Mouse (Mus musculus) CD4-positive, CD25-positive, alpha-beta regulatory T cell, adult 2 months (primary cell): ENCODE results near the gene Btbd7.

Experiments used
- DNase-seq: peaks from one replicate; pipeline ENCODE4 v3.0.0-alpha.2; 2012; ENCODE audit warnings: low read depth, low spot score

Gene Btbd7

DNA sequence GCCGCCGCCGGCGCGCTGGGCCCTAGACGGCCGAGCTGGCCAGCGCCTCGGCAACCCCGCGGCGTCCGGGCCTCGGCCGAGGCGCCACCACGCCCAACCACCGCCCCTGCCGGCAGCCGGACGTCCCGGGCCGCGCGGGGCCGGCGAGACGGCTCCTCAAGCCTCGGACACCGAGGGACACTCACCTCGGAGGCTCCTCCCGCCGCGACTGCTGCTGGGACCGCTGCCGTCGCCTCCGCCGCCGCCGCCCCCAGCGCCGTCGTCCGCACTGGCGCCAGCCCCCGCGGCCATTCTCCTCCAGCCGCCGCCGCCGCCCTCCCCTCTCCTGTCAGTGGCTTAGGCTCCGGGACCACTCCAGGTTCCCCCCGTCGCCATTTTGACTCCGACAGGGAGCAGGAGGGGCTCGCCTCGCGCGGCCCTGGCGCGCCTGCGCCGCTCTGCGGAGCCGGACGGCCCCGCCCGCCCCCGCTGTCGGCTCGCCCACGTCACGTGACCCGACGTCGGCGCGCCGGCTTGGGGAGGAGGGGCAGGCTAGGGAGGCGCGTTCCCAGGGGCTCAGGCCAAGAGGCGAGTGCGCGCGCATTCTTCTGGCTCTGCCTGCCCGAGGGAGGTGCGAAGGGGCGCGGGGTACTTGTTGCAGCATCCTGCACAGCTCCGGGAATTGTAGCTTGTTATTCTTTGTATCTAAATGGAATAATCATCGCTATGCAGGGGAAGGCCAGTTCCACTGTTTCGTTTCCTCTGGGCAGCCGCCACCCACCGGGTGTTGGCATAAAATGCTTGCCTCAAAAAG is at the start of gene Btbd7:
Gene Btbd7 (minus strand): TSS at position 441 of the 793 bp plus-strand sequence.
- peak; percentile 98 for DNase-seq

- DNase-seq = no peak
These were observed 37.8 kb upstream of the Btbd7 start for GRCm38 (mm10) chr12:102916073-102916472.

DNA sequence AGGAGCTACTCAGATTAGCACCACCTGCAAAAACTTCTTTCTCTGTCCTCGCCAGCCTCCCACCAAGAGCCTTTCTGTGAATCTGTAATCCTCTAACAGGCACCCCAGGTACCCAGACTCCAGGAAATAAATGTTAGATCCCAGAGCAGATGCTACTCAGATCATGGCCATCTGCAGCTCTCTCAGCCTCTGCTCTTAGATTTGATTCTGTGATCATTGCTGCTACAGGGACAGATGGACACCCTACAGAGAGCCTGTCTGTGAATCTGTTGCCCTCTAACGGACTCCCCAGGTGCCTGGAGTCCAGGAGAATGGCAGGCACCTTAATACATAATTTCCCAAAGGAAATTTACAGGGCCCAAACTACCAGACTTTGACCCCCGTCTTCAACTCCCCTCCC is 29.9 kb upstream of the Btbd7 start:
- DNase-seq = no peak

- no peak for DNase-seq
These were observed 20.8 kb upstream of the Btbd7 start, which contains the start of gene Cox8c for GRCm38 (mm10) chr12:102899091-102899490. Gene Cox8c (plus strand): TSS chr12:102899316.

DNA sequence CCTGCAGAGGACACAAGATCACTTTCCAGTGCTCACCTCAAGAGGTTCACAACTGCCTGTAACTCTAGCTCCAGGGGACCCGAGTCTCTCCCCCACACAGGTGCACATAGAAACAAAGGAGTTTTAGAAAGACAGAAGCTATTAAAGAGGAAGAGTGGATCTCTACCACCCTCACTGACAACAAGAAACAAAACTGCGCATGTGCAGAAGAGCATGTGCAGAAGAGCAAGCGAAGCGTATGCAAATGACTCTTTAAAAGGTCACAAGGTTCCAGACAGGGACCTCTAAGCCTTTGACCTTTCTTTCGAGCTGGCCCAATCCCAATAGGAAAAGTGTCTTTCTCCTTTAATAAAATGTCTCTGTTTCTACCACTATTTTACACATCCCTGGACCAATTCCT is 10.3 kb upstream of the Btbd7 start:
- peak; percentile 17 for DNase-seq

DNA sequence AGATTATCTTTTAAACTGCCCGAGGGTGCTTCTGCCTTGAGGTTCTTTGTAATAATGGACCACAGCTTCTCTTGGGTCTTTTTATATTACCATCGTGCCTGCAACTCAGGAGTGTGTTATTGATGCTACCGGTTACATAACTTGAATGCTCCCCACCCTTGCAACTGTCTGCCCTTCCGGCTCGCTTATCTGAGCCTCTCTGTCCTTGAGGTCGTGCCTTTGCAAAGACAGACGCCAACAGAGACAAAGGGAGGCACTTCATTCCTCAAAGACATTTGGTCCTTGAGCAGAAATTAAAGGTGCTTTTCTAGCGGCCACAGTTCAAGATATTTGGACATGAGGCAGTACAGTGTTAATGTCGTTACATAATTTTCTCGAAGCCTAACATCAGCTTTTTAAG is 9.1 kb upstream of the Btbd7 start:
- no peak for DNase-seq

GRCm38 (mm10) chr12:102885735-102886134 is 7.5 kb upstream of the Btbd7 start:
- peak; percentile 14 for DNase-seq

GRCm38 (mm10) chr12:102878901-102879300 is 630 bp upstream of the Btbd7 start:
- DNase-seq = peak; percentile 5

DNA sequence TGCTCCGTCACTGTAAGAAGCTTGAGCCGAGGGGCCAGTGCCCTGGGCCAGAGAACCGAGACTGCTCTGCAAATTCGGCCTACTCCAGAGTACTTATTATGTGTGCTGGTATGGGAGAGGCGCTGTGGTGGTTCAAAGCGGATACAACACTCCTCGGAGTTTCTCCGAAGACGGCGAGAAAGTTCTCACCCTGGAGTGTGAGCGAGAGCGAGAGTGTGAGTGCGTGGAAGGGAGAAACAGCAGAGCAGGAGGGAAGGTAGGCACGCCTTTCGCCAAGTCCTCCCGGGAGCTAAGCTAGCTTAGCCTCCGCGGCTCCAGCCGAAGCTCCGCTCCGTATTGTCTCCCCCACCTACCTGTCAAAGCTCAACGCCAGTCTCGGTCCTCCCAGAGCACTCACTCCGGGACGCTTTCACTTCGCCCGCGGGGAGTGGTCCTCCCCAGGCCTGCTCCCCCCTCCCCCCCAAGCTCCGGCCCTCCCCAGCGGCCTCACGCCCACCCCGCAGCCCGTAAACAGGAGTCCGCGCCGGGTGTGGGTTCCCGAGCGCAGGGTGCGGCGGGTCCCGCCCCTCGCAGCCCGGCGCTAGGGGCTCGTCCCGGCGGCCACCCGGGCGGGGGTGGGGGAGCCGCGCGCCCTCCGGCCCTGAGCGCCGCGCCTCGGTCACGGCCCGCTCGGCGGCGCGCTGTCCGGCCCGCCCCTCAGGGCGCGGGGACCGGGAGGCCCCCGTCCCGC is 805 bp downstream of the Btbd7 start:
- peak; percentile 66 for DNase-seq

GRCm38 (mm10) chr12:102870527-102870926 is 7.7 kb downstream of the Btbd7 start:
- DNase-seq = no peak

DNA sequence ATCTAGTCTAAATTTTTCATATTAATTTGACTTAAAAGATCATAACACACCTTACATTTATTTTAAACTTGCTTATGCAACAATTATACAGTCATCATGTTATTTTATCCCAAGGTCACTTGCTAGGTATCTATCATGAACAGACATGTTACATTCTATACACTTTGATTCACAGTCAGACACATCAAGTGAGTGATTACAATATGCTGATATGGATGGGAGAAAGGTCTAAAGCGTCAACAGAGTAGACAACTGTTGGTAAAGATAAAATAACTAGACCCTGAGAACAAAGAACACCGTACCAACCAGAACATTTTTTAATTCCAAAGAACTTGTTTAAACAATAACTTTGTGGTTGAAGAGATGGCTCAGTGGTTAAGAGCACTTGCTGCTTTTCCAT is 8.5 kb downstream of the Btbd7 start:
- DNase-seq = no peak

GRCm38 (mm10) chr12:102860806-102861205 is 17.5 kb downstream of the Btbd7 start:
- no peak for DNase-seq

DNA sequence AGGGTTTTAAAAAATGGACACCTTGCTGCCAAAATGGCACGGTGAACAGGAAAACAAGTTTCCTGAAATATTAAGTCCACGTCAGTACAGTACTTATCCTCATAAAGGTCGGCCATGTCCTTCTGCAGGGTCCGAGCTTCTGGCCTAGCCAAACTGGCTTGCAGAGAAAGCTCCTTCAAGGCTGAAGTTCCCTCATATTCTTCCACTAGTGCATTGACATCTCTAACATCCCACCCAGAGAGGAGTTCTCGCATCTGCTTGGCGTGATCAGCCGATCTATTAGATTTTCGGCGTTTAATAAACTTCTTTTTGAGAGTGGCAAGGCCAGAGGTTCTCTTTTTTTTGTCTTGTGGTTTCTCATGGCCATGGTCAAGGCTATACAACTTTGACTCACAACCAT is 40.0 kb downstream of the Btbd7 start:
- no peak for DNase-seq

GRCm38 (mm10) chr12:102832746-102833300 is 45.4 kb downstream of the Btbd7 start:
- DNase-seq = no peak

- DNase-seq = no peak
These were observed 46.4 kb downstream of the Btbd7 start for GRCm38 (mm10) chr12:102831888-102832287.

GRCm38 (mm10) chr12:102827119-102827518 is 51.2 kb downstream of the Btbd7 start:
- no peak for DNase-seq

DNA sequence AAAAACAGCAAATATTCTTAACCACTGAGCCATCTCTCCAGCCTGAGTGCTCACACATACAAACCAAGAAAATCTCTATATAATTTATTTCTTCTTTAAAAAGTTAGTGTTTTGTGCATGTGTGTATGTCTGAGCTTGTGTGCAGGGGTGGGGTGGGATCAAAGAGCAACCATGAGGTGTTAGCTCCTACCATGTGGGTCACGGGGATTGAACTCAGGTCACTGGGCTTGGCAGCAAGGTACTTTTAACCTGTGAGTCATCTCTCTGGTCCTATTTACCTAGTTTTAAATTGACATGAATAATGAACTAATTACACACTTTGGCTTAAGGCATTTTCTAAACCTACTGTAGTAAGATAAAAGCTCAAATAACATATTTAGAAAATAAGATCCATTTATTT is 51.9 kb downstream of the Btbd7 start:
- DNase-seq = no peak

GRCm38 (mm10) chr12:102814858-102815257 is 63.4 kb downstream of the Btbd7 start:
- DNase-seq = no peak

DNA sequence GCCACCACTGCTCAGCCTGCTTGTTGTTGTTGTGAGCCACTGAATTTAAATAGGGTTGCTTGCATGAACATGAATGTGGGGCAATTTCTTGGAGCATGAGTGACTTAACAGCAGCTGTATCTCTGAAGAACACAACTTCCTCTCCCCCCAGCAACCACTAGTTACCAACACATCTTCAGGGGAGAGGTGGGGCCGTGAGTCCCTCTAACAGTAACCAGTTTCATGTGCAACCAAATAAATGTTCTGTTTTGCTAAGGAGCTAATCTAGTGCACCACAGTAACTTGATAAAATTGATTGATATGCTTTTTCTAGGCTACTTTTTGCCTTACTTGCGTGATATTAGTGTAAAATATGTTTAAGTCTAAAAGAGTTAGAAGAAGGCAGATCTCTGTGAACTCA is 78.7 kb downstream of the Btbd7 start:
- DNase-seq = no peak

DNA sequence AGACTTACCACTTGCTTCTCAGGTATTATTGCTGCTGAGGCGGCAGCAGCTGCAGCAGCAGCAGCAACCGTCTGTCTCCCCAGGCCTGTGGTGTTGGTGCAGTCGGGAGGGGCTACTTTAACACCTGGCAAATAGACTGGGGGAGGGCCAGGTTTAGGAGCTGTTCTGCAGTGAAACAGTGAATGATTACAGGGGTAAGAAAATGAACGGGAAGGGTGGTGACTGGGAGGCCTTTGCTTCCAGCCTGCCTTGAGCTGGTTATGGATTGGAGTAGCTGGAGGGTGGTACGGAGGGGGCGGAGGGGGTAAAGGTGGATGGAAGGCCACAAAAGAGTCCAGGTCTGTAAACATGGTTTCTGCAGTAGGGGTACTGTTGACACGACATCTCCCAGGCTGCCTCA is 90.3 kb downstream of the Btbd7 start:
- no peak for DNase-seq

DNA sequence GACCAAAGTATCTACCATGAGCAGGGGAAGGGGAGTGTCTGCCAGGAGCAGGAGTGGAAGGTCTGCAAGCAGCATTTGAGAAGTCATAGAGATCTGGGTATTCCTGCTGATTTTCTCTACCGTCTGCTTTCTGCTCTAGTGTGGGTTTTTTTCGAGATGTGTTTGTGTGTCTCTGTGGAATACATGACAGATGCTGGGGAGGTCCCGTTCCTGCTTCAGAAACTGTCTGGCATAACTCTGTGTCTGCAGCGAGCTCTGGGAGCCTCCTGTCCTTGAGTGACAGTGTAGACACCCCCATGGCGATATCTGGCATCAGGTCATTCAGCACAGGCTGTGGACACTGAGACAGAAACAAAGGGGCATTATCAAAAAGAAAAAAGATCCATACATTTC is 92.7 kb downstream of the Btbd7 start:
- DNase-seq = no peak

DNA sequence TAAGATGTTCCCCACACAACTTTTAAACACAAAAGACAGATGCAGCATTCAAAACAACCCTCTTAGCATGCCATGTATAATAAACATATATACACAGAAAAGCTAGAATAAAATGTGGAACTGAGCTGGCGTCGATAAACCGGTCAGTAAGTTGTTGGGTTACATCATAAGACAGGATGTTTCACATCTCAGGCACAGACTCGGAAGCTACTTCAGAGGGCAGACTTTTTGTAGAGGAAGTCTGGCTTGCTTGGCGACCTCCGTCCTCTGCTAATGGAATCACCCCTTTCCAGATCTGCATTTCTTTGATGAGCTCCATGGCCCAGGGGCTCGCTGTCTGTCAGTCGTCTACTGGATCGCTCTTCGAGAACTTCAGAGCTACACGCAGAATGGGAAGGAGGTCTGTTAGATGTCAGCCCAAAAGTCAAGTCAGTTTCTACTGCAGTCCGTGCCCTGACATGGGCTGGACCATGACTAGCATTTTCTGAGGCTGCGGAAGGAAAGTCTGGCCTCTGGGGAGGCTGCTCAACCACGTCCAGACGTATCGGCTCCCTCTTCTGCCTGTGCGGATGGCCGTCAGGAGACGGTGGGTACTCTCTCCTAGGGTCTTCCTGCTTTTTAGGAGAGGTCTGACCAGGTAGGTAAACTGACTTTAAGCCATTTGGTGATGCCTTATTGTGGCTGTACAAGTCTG is 93.2 kb downstream of the Btbd7 start:
- DNase-seq = no peak
